Mouse (Mus musculus): Measurements from ENCODE around the gene Gm28044.
A peak's percentile ranks its signal among the peaks of the same experiment; 100 is the strongest.

Gm28044 gene

GRCm38 (mm10) chr13:67360131-67360744 is at the start of gene Gm28044, which contains the start of gene Zfp953:
Gene Gm28044 (minus strand): TSS chr13:67360536.
Gene Zfp953 (minus strand): TSS chr13:67360605.
- peak; percentile 91 for DNase-seq (ENCODE audit: low read depth, low spot score)

DNA sequence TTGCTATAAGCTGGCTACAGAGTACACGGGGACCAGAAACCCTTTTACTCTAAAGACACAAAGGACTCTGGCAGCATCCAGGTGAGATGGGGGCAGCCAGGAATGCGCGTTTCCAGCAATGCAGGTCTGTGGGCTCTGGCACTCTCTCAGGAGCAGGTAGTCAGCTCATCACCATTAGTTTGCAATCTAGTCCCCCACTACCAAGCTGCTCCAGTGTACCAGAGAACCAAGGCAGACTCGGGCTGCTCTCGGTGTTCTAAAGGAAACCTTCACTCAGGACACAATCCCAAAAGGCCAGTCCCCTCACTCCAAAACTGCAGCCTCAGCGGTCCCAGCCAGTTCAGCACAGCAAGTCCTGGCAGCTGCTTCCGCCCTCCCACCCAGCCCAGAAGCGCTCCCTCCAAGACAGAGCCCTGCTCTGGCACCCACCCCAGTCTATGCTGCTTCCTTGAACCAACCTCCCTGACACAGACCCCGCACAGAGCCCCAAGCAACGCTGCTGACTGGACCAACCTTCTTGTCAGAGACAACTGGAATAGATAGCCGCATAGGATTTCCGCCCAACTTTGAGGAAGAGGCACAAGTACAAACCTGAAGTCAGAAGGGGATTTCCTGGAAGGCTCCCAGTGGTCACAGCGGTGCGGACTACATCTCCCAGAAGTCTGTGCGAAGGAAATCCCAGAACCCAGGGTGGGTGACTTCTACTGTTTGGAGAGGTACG is 39.0 kb upstream of the Gm28044 start, which contains the start of gene Zfp429:
Gene Zfp429, minus strand, starts transcription at position 637 of the 721 bp plus-strand sequence.
- peak; percentile 90 for DNase-seq (ENCODE audit: low read depth, low spot score)

DNA sequence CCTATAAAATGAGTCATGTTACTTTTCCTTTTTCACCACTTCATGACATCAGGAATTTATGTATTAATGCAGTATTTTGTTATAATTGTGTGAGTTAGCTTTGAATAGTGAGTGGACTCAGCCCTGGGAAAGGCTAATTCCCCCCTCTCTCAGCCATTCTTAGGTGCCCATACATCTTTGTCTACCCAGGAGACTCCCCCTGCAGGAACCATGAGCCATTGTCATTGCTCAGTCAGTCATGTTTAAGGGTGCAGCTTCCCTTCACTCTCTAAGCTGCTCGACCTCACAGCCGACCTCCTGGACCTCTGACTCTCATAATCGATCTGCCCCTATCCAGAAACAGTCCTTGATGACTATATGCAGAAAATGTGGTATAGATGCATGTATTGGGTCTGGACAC is 15.9 kb upstream of the Gm28044 start:
- DNase-seq (ENCODE audit: low read depth, low spot score): peak; percentile 50

DNA sequence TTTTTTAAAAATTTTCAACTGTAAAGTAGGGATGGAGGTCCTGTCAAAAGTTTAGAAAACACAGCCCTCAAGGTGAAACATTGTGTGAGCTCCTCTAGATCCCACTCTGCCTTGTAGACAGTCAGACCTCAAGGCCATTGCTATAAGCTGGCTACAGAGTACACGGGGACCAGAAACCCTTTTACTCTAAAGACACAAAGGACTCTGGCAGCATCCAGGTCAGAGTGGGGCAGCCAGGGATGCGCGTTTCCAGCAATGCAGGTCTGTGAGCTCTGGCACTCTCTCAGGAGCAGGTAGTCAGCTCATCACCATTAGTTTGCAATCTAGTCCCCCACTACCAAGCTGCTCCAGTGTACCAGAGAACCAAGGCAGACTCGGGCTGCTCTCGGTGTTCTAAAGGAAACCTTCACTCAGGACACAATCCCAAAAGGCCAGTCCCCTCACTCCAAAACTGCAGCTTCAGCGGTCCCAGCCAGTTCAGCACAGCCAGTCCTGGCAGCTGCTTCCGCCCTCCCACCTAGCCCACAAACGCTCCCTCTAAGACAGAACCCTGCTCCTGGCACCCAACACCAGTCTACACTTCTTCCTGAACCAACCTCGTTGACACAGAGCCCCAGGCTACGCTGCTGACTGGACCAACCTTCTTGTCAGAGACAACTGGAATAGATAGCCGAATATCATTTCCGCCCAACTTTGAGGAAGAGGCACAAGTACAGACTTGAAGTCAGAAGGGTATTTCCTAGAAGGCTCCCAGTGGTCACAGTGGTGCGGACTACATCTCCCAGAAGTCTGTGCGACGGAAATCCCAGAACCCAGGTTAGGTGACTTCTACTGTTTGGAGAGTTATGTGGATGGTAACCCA is 14.9 kb upstream of the Gm28044 start, which contains the start of the genes Gm28041 and Zfp456:
Gene Gm28041, minus strand, starts transcription at position 684 of the 862 bp plus-strand sequence.
Gene Zfp456, minus strand, starts transcription at position 761 of the 862 bp plus-strand sequence.
- peak; percentile 91 for DNase-seq (ENCODE audit: low read depth, low spot score)

GRCm38 (mm10) chr13:67351854-67352253 is 8.5 kb downstream of the Gm28044 start:
- DNase-seq (ENCODE audit: low read depth, low spot score): no peak

GRCm38 (mm10) chr13:67343422-67343821 is 16.9 kb downstream of the Gm28044 start:
- DNase-seq (ENCODE audit: low read depth, low spot score): no peak

GRCm38 (mm10) chr13:67332877-67333276 is 27.5 kb downstream of the Gm28044 start:
- DNase-seq (ENCODE audit: low read depth, low spot score): no peak

DNA sequence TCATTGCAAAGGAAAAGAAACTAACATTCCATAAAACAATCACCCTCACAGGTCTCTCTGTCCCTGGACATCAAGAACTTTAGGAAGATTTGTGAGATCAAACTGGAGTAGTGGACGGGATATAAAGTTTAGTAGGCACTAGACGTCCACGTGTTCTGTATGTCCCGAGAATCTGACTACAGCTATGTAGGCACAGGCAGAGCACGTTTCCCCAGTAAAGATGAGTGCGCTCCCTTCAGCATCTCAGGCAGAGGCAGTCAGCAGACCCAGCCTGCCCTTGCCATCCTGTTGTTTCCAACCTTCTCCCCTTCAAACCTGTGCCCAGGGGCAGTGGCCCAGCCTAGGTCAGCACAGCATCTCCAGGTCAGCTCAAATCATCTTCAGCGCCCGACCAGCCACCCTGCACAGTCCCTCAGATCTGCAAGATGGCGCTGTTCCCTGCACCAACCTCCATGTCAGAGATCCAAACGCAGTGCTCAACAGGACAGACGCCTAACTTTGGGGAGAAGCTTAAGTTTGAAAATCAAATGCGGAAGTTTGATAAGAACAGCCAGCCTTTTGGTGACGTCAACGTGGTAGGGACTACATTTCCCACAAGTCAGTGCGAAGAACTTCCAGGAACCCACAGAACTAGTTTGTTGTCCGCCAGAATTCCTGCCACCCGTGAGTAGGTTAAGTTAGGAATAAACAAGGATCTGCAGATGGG is 28.2 kb downstream of the Gm28044 start, which contains the start of gene Zfp595:
Gene Zfp595, minus strand, starts transcription at position 552 of the 706 bp plus-strand sequence.
- peak; percentile 91 for DNase-seq (ENCODE audit: low read depth, low spot score)

- DNase-seq (ENCODE audit: low read depth, low spot score): no peak
These were observed 53.6 kb downstream of the Gm28044 start for GRCm38 (mm10) chr13:67306718-67307117.

- peak; percentile 93 for DNase-seq (ENCODE audit: low read depth, low spot score)
These were observed 54.3 kb downstream of the Gm28044 start, which contains the start of gene Zfp457 for GRCm38 (mm10) chr13:67305822-67306672. Gene Zfp457 (minus strand): TSS chr13:67306485.

- DNase-seq (ENCODE audit: low read depth, low spot score): no peak
These were observed 82.0 kb downstream of the Gm28044 start, which contains the start of gene Zfp458 for GRCm38 (mm10) chr13:67278314-67278713. Gene Zfp458 (minus strand): TSS chr13:67278466.

- peak; percentile 10 for DNase-seq (ENCODE audit: low read depth, low spot score)
These were observed 90.8 kb downstream of the Gm28044 start for GRCm38 (mm10) chr13:67269383-67270065.

DNA sequence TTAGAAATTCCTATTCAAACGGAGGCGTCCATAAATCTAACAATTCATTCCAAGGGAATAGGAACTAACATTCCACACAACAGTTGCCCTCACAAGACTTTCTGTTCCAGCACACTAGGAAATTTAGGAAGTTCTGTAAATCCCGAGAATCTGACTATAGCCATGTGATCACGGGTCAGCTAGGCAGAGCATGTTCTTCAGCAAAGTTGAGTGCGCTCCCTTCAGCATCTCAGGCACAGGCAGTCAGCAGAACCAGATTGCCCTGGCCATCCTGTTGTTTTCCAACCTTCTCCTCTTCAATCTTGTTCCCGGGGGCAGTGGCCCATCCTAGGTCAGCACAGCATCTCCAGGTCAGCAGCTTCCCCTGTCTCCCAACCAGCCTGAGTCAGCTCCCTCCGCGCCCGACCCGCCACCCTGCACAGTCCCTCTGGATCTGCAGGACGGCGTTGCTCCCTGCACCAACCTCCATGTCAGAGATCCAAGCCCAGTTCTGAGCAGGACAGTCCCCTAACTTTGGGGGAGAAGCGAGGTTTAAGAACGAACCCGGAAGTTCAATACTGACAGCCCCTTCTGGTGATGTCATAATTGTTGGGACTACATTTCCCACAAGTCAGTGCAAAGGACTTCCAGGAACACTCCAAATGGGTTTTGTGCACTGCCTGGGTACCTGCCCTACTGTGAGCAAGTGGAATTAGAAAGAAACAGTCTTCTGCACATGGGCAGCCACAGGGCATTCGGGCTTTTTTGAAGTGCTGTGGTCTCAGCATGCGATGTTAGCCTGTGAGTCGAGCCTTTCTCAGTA is 91.6 kb downstream of the Gm28044 start:
- peak; percentile 86 for DNase-seq (ENCODE audit: low read depth, low spot score)
